Mouse (Mus musculus): ENCODE measurements around the gene Fut7. TPM values are rescaled to one million over a fixed set of nuclear protein-coding genes. Genes with fewer than 3 reads are reported as not detected.
"Not testable (repeated sequence)": the region's sequence is repeated elsewhere in the genome, so short reads cannot be mapped to it uniquely, and the experiment has no call there.

Gene Fut7
- not detected for total RNA-seq (2021)
- long read RNA-seq, experiment 1 = 0 reads
- long read RNA-seq, experiment 2 = 0 reads

GRCm38 (mm10) chr2:25422587-25423410, at the start of gene Fut7:
Gene Fut7 (plus strand): TSS chr2:25423267.
- intact Hi-C loops (cut with DNase I) = loop anchor here (1.0 to 5.0 kb wide), 2 partner anchors 61 to 130 kb away; no protein-coding TSS in a partner anchor
- DNase-seq = no peak

GRCm38 (mm10) chr2:25373431-25373830, 49.6 kb upstream of the Fut7 start:
- no peak for DNase-seq
- intact Hi-C loops (cut with DNase I) = no loop called here

GRCm38 (mm10) chr2:25376589-25376988, 46.5 kb upstream of the Fut7 start:
- peak; percentile 63 to 73 for DNase-seq
- intact Hi-C loops (cut with DNase I) = loop anchor here (2.0 kb wide), 2 partner anchors 26 to 50 kb away; no protein-coding TSS in a partner anchor

GRCm38 (mm10) chr2:25384492-25384891, 38.6 kb upstream of the Fut7 start:
- intact Hi-C loops (cut with DNase I) = no loop called here
- DNase-seq = no peak

- intact Hi-C loops (cut with DNase I) = no loop called here
- DNase-seq = no peak
Observed at GRCm38 (mm10) chr2:25391266-25391665, 31.8 kb upstream of the Fut7 start.

GRCm38 (mm10) chr2:25394281-25395221, 28.5 kb upstream of the Fut7 start:
- peak; percentile 59 to 60 for DNase-seq
- intact Hi-C loops (cut with DNase I) = no loop called here

- intact Hi-C loops (cut with DNase I) = no loop called here
- DNase-seq = peak; percentile 49 to 62
Observed at GRCm38 (mm10) chr2:25395721-25396596, 27.1 kb upstream of the Fut7 start, which contains the start of gene Entpd2. Gene Entpd2 (plus strand): TSS chr2:25395874.

- intact Hi-C loops (cut with DNase I) = no loop called here
- DNase-seq = peak; percentile 55 to 63
Observed at GRCm38 (mm10) chr2:25396597-25396983, 26.5 kb upstream of the Fut7 start.

- intact Hi-C loops (cut with DNase I) = no loop called here
- DNase-seq = no peak
Observed at GRCm38 (mm10) chr2:25397010-25397409, 26.1 kb upstream of the Fut7 start.

GRCm38 (mm10) chr2:25398065-25398464, 25.0 kb upstream of the Fut7 start:
- intact Hi-C loops (cut with DNase I) = no loop called here
- DNase-seq = no peak

- intact Hi-C loops (cut with DNase I) = no loop called here
- no peak for DNase-seq
Observed at GRCm38 (mm10) chr2:25399051-25399450, 24.0 kb upstream of the Fut7 start, which contains the start of gene Npdc1. Gene Npdc1 (plus strand): TSS chr2:25399351.

GRCm38 (mm10) chr2:25400291-25400690, 22.8 kb upstream of the Fut7 start:
- intact Hi-C loops (cut with DNase I) = loop anchor here (5.0 kb wide), 1 partner anchor 33 kb away; the partner anchor contains the start of gene Uap1l1

GRCm38 (mm10) chr2:25400764-25401163, 22.3 kb upstream of the Fut7 start:
- intact Hi-C loops (cut with DNase I) = loop anchor here (5.0 kb wide), 1 partner anchor 33 kb away; the partner anchor contains the start of gene Uap1l1

More at GRCm38 (mm10) chr2:25400291-25400690, 22.8 kb upstream of the Fut7 start:
- DNase-seq = peak; percentile 62 to 65

GRCm38 (mm10) chr2:25402377-25402971, 20.6 kb upstream of the Fut7 start:
- intact Hi-C loops (cut with DNase I) = loop anchor here (2.0 to 5.0 kb wide), 2 partner anchors 26 to 35 kb away; partner anchors contain the start of gene Uap1l1
- DNase-seq = peak; percentile 59 to 83

More at GRCm38 (mm10) chr2:25400764-25401163, 22.3 kb upstream of the Fut7 start:
- DNase-seq = peak; percentile 76 to 78

- peak; percentile 71 to 77 for DNase-seq
- intact Hi-C loops (cut with DNase I) = loop anchor here (2.0 to 5.0 kb wide), 2 partner anchors 26 to 36 kb away; partner anchors contain the start of gene Uap1l1
Observed at GRCm38 (mm10) chr2:25402972-25403601, 20.0 kb upstream of the Fut7 start.

- DNase-seq = no peak
- intact Hi-C loops (cut with DNase I) = loop anchor here (2.0 to 5.0 kb wide), 2 partner anchors 27 to 37 kb away; partner anchors contain the start of gene Uap1l1
Observed at GRCm38 (mm10) chr2:25403994-25404393, 19.1 kb upstream of the Fut7 start.

GRCm38 (mm10) chr2:25408908-25409307, 14.2 kb upstream of the Fut7 start:
- DNase-seq = no peak
- intact Hi-C loops (cut with DNase I) = no loop called here

GRCm38 (mm10) chr2:25413436-25413835, 9.6 kb upstream of the Fut7 start:
- DNase-seq; intact Hi-C loops (cut with DNase I): not testable (repeated sequence)
